Mouse (Mus musculus) midbrain, embryonic 14.5 days (tissue): ENCODE measurements at regions not wholly inside any gene's neighbourhood (a gene's known extent, or its start where the extent isn't known, plus 50 kb on each side); places are given as distances from the start of the nearest gene placed in this dataset.

Experiments used
- ATAC-seq: fragments of 200-750 bp; cut with Nextera tagmentation; 2 replicates; pipeline ENCODE4 v1.8.0; 2017; ENCODE audit warnings: moderate number of reproducible peaks, moderate library complexity; ENCODE audit not compliant: low FRiP score, low TSS enrichment
- DNase-seq: peaks from one replicate; pipeline ENCODE4 v3.0.0-alpha.2; 2015
- H3K27ac ChIP-seq: fragments of 300-500 bp; sonication (generic); replicated peaks from 2 replicates; pipeline ENCODE4 v1.5.1; 2014; ENCODE audit warnings: mild to moderate bottlenecking, low read depth, low read length, moderate library complexity
- H3K27me3 ChIP-seq: fragments of 300-500 bp; sonication (generic); 2 replicates; pipeline ENCODE4 v1.6.1; 2014; ENCODE audit warnings: low read length, control low read depth, mixed read lengths; ENCODE audit not compliant: control insufficient read depth, insufficient read depth
- H3K36me3 ChIP-seq: fragments of 300-500 bp; sonication (generic); 2 replicates; pipeline ENCODE4 v1.6.1; 2014; ENCODE audit warnings: low read length, control low read depth; ENCODE audit not compliant: control insufficient read depth, insufficient read depth
- H3K4me1 ChIP-seq: fragments of 300-500 bp; sonication (generic); 2 replicates; pipeline ENCODE4 v1.6.1; 2014; ENCODE audit warnings: mild to moderate bottlenecking, antibody characterized with exemption, low read length, control low read depth; ENCODE audit not compliant: control insufficient read depth, insufficient read depth
- H3K4me2 ChIP-seq: fragments of 300-500 bp; sonication (generic); 2 replicates; pipeline ENCODE4 v1.6.1; 2014; ENCODE audit warnings: mild to moderate bottlenecking, low read length, moderate library complexity
- H3K4me3 ChIP-seq: fragments of 300-500 bp; sonication (generic); replicated peaks from 2 replicates; pipeline ENCODE4 v1.5.1; 2014; ENCODE audit warnings: low read depth, low read length
- H3K9ac ChIP-seq: fragments of 300-500 bp; sonication (generic); replicated peaks from 2 replicates; pipeline ENCODE4 v1.6.1; 2014; ENCODE audit warnings: mild to moderate bottlenecking, low read length, moderate library complexity
- H3K9me3 ChIP-seq: fragments of 300-500 bp; sonication (generic); 2 replicates; pipeline ENCODE4 v1.6.1; 2016; ENCODE audit warnings: low read length, control low read depth, mixed read lengths; ENCODE audit not compliant: control insufficient read depth
- WGBS: fragments of 180-500 bp; shearing (Covaris S2); extraction: QIAGEN DNeasy Blood & Tissue Kit; methylation state at CpG from one replicate; pipeline ENCODE4 v1.1.7; 2014; 5-methylcytosine and 5-hydroxymethylcytosine counted together

- Histone ChIP-seq H3K9me3 (no peaks in the 10 kb centered on the region), H3K9ac (no peak overlapping the region), H3K36me3 (no peaks in the 10 kb centered on the region), H3K4me1 (no peaks in the 10 kb centered on the region), H3K27me3 (no peaks in the 10 kb centered on the region), H3K4me2 (no peak overlapping the region), H3K27ac (no peak overlapping the region), H3K4me3 (no peak overlapping the region)
- no peak for ATAC-seq
- WGBS = 90% methylated on average over 4 of the region's 4 CpGs
- DNase-seq = no peak
Observed at GRCm38 (mm10) chr2:128431751-128432150, 159.3 kb upstream of the Spdye4c start.

GRCm38 (mm10) chr2:128432741-128433140 lies 158.3 kb upstream of the Spdye4c start:
- DNase-seq = no peak
- no peak overlapping the region for H3K4me3 ChIP-seq
- H3K4me1 ChIP-seq = no peaks in the 10 kb centered on the region
- WGBS = 91% methylated on average over 3 of the region's 3 CpGs
- no peak for ATAC-seq
- no peak overlapping the region for H3K27ac ChIP-seq
- H3K4me2 ChIP-seq = no peak overlapping the region
- no peaks in the 10 kb centered on the region for H3K36me3 ChIP-seq
- H3K9ac ChIP-seq = no peak overlapping the region
- no peaks in the 10 kb centered on the region for H3K27me3 ChIP-seq
- H3K9me3 ChIP-seq = no peaks in the 10 kb centered on the region

- Histone ChIP-seq H3K4me2 (no peak overlapping the region), H3K9me3 (no peaks in the 10 kb centered on the region), H3K4me1 (no peaks in the 10 kb centered on the region), H3K27me3 (no peaks in the 10 kb centered on the region), H3K4me3 (no peak overlapping the region), H3K27ac (no peak overlapping the region), H3K9ac (no peak overlapping the region), H3K36me3 (no peaks in the 10 kb centered on the region)
- ATAC-seq (no peak), DNase-seq (no peak)
- 89% methylated on average over 9 of the region's 9 CpGs for WGBS
Observed at GRCm38 (mm10) chr2:128433553-128434081, 157.4 kb upstream of the Spdye4c start.

- WGBS = 55% methylated on average over 11 of the region's 11 CpGs
- ATAC-seq (no peak), DNase-seq (no peak)
- H3K36me3 ChIP-seq = no peaks in the 10 kb centered on the region
- no peak overlapping the region for H3K9ac ChIP-seq
- H3K27me3 ChIP-seq = no peaks in the 10 kb centered on the region
- H3K4me1 ChIP-seq = no peaks in the 10 kb centered on the region
- no peak overlapping the region for H3K27ac ChIP-seq
- no peak overlapping the region for H3K4me3 ChIP-seq
- H3K9me3 ChIP-seq = no peaks in the 10 kb centered on the region
- H3K4me2 ChIP-seq = no peak overlapping the region
Observed at GRCm38 (mm10) chr2:128434200-128434977, 156.6 kb upstream of the Spdye4c start.

- DNase-seq (no peak), ATAC-seq (no peak)
- Histone ChIP-seq H3K36me3 (no peaks in the 10 kb centered on the region), H3K27ac (no peak overlapping the region), H3K27me3 (no peaks in the 10 kb centered on the region), H3K4me2 (no peak overlapping the region), H3K9me3 (no peaks in the 10 kb centered on the region), H3K4me1 (no peaks in the 10 kb centered on the region), H3K4me3 (no peak overlapping the region), H3K9ac (no peak overlapping the region)
- WGBS = 98% methylated on average over 3 of the region's 3 CpGs
Observed at GRCm38 (mm10) chr2:128436378-128436777, 154.6 kb upstream of the Spdye4c start.

- 75% methylated on average over 7 of the region's 7 CpGs for WGBS
- no peaks in the 10 kb centered on the region for H3K27me3 ChIP-seq
- no peak for DNase-seq
Observed at GRCm38 (mm10) chr2:128437698-128438097, 153.3 kb upstream of the Spdye4c start.

GRCm38 (mm10) chr2:128438161-128438822 lies 152.7 kb upstream of the Spdye4c start:
- no peaks in the 10 kb centered on the region for H3K9me3 ChIP-seq
- H3K4me1 ChIP-seq = no peaks in the 10 kb centered on the region
- H3K27ac ChIP-seq = no peak overlapping the region
- H3K4me2 ChIP-seq = no peak overlapping the region
- H3K36me3 ChIP-seq = no peaks in the 10 kb centered on the region
- DNase-seq = no peak
- H3K4me3 ChIP-seq = no peak overlapping the region
- H3K9ac ChIP-seq = no peak overlapping the region
- no peak for ATAC-seq
- WGBS = 75% methylated on average over 12 of the region's 12 CpGs
- no peaks in the 10 kb centered on the region for H3K27me3 ChIP-seq

More at GRCm38 (mm10) chr2:128437698-128438097, 153.3 kb upstream of the Spdye4c start:
- ATAC-seq = no peak
- H3K4me2 ChIP-seq = no peak overlapping the region
- no peaks in the 10 kb centered on the region for H3K36me3 ChIP-seq
- H3K9me3 ChIP-seq = no peaks in the 10 kb centered on the region
- H3K9ac ChIP-seq = no peak overlapping the region
- no peak overlapping the region for H3K4me3 ChIP-seq
- no peaks in the 10 kb centered on the region for H3K4me1 ChIP-seq
- no peak overlapping the region for H3K27ac ChIP-seq

GRCm38 (mm10) chr2:128438897-128439296 lies 152.1 kb upstream of the Spdye4c start:
- Histone ChIP-seq H3K27me3 (no peaks in the 10 kb centered on the region), H3K9me3 (no peaks in the 10 kb centered on the region), H3K27ac (no peak overlapping the region), H3K4me1 (no peaks in the 10 kb centered on the region), H3K4me2 (no peak overlapping the region), H3K36me3 (no peaks in the 10 kb centered on the region), H3K9ac (no peak overlapping the region), H3K4me3 (no peak overlapping the region)
- DNase-seq (no peak), ATAC-seq (no peak)
- WGBS = 81% methylated on average over 2 of the region's 2 CpGs

GRCm38 (mm10) chr2:128444599-128445011 lies 146.4 kb upstream of the Spdye4c start:
- no peaks in the 10 kb centered on the region for H3K36me3 ChIP-seq
- ATAC-seq (no peak), DNase-seq (no peak)
- H3K9me3 ChIP-seq = no peaks in the 10 kb centered on the region
- H3K9ac ChIP-seq = no peak overlapping the region
- H3K4me1 ChIP-seq = no peaks in the 10 kb centered on the region
- no peak overlapping the region for H3K27ac ChIP-seq
- H3K4me2 ChIP-seq = no peak overlapping the region
- 54% methylated on average over 7 of the region's 7 CpGs for WGBS
- no peaks in the 10 kb centered on the region for H3K27me3 ChIP-seq
- H3K4me3 ChIP-seq = no peak overlapping the region
